Mouse (Mus musculus) cerebellum, postnatal 4 days (tissue): ENCODE data around the gene Ctdspl.

Source experiments
- DNase-seq, 2 experiments: peaks; one replicate each; pipeline ENCODE4 v3.0.0; 2022; ENCODE audit warnings: low spot score in 2 of 2, mixed read lengths in 1 of 2

Ctdspl gene

GRCm38 (mm10) chr9:118949654-118950053 lies 23.4 kb downstream of the Ctdspl start:
- DNase-seq, result no peak

GRCm38 (mm10) chr9:118950061-118950460 lies 23.8 kb downstream of the Ctdspl start:
- DNase-seq, result no peak

- no peak for DNase-seq
Measured at GRCm38 (mm10) chr9:118950751-118951150, 24.5 kb downstream of the Ctdspl start.

DNA sequence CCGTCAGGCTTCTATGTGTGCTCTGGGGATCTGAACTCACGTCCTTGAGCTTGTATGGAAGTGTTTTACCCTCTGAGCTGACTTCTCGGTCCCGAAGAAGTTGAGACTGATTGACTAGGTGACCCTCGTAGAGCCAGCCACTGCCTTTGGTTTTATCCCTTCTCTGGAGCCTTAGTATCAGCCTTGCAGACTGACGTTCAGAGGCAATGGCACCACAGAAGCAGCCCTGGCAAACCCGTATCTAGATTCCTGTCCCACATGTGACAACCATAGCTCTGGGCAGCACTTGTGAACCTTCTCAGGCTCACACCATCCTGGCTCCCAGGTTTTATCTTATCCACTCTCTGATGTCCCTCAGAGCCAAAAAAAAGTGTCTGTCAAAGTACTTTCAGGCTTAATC lies 25.1 kb downstream of the Ctdspl start:
- no peak for DNase-seq

GRCm38 (mm10) chr9:118952180-118952579 lies 25.9 kb downstream of the Ctdspl start:
- DNase-seq, result no peak

DNA sequence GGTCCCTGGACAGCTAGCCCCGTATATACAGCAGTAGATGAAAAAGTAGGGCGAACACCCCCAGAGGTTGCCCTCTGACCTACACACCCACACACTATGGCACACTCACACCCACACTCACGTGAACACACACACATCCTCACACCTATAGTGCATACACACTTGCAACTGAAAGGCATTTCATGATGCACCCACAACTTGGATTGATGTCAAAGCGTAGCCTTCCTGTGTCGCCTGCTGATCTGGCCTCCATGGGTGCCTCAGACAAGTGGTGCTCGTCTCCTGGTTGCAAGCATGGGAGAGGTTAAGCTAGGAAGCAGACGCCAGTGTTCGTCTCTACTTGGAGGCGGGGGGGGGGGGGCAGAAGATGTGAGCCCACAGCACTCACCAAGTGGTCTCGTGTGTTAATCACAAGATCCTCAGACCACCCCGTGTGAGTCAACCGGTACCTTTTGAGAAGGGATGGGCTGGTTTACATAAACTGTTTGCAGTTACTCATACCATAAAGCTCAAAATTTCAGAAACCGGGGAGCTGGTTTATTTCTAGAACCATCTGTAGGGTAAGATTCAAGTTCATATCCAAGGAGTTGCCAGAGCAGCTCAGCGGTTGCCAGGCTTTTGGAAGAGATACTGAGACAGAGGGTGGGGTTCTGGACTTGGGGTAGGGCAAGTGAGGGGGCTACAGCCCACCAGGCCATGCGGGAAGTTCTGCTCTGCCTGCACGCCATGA lies 27.4 kb downstream of the Ctdspl start:
- no peak for DNase-seq

GRCm38 (mm10) chr9:118958802-118959201 lies 32.5 kb downstream of the Ctdspl start:
- no peak for DNase-seq

GRCm38 (mm10) chr9:118960415-118961091 lies 34.3 kb downstream of the Ctdspl start:
- no peak for DNase-seq

DNA sequence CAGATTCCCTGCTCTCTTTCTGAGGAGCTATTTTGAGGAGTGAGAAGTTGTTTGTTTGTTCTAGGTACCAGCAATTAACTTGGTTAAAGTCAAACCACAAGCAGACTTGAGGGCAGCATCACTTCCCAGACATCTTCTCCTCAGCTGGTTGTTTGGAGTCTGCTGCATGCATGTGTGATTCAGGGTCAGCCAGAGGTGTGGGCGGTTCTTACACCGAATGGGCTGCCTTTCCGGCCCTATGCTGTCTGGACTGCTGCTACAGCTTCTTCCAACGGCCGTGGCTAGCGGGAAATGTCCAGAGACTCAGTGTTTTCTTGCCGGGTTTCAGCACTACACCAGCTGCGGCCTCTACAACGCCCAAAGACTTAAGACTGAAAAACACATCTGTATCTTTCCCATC lies 36.9 kb downstream of the Ctdspl start:
- no peak for DNase-seq

DNA sequence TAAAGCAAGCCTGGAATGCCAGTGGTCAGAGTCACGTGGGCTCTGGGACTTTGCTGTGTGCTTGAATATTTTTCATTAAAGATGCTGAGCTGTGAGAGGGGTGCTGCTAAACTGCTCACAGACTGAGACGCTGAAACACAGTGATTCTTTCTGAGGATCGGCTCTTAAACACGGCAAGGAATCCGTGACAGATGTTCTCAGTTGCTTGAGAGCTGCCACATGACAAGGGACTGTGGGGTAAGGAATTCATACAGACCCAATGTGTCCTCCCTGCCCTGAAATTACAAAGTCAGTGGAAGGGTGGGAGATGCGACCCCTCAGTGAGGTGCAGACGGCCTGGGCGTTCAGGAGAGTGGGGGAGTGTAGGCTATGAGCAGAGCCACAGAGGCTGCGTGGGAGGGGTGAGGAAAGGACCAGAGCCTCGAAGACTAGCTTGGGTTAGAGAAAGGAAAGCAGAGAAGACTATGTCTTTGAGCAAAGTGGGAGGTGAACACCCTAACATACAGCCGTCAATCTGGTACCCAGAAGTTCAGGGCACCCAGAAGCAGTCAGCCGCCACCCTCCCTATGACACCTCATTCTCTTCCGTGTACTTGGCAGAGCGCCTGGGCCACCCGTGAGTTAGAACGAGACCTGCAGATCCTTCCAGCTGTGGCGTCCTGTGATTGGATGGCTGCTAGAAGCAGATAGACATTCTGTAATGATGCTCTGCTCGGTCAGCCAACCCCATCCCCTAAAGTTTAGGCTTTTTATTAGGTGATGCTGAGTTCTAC lies 38.2 kb downstream of the Ctdspl start:
- no peak for DNase-seq

GRCm38 (mm10) chr9:118969810-118970209 lies 43.6 kb downstream of the Ctdspl start:
- no peak for DNase-seq

DNA sequence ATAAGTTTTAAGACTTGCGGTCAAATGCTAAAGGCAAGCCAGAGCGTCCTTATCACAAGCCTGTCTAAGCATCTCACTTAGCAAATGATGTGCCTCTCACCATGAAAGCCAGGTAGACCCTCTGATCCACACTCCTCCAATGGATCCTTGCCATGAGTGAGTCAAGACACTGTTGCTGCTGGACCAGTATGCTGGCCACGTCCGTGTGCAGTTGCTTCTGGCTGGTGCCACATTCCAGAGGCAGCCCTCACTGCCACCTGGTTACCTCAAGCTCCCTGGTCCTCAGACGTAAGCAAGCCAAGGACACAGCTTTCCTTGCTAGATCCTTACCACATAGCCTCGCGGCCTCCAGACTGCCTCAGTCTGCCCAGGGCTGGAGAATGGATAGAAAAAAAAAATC lies 46.8 kb downstream of the Ctdspl start:
- DNase-seq, result no peak

GRCm38 (mm10) chr9:118973566-118973965 lies 47.3 kb downstream of the Ctdspl start:
- no peak for DNase-seq

DNA sequence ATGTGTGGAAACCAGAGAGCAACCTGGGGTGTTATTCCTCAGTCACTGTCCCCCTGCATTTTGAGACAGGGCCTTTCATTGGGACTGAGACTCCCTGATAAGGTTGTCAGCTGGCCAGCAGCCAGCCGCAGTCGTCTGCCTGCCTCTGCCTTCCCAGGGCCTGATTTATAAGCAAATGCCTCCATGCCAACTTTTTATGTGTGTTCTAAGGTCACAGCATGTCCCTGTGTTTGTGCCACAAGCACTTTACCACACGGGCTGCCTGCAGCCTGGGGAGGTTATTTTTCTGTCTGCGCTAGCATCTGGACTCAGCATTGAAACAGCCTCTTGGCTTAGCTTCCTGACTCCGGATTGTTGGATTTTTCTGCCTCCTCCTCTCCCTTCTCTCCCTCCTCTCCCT lies 47.9 kb downstream of the Ctdspl start:
- DNase-seq, result no peak

DNA sequence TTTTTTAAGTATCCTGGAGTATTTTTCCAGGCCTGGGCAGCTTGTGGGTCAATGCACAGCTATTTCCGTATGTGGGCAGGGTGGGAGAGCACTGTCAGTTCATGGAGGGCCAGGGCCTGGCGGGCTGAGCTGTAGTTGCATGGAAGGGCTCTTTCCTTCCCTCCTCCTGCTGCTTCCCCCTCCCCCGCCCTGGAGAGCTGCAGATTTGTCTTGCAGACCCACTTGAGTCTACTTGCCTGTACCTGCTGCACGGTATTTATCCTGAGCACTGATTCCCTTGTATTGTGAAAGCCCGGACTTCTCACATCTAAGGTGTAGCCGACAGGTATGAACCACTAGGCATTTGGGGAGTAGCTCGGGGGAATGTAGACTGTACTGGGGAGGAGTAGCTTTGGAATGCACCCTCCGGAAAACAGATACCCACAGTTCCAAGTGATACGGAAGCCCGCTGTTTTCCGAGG lies 49.0 kb downstream of the Ctdspl start:
- DNase-seq, result no peak

DNA sequence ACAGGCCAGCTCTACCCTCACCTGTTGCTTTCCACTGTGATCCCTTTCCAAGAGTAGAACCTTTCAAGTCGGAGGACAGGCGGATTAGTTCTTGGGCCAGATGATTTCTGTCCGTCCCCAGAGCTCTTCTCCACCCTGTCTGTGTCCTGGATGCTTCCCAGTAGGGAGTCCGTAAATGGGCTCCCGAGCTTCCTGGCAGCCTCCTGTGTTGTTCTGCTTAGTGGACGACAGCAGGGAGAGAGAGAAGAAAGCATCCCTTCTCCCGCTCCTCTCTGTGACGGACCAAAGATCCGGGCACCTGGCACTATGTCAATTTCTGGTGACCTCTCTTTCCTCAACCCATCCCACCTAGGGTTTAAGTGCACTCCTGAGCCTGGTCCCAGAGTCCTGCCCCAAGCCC lies 49.5 kb downstream of the Ctdspl start:
- DNase-seq, result no peak

DNA sequence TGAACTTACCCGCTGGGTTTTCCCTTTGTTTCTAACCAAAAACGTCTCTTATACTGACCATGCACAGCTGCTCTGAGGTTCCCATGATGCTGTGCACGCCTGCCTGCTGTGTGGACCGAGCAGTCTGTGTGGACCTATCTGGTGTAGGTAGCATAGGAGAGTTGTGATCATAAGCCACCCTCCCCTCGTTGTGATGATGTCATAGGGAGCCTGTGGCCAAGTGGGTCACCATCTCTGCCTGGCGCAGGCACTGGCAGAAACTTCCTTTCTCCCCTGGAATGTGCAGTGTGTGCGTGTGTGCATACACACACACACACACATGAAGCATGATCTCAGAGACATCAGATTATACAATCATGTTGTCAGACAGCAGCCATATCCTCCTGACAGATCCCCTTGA lies 50.3 kb downstream of the Ctdspl start:
- no peak for DNase-seq

GRCm38 (mm10) chr9:118977425-118977824 lies 51.2 kb downstream of the Ctdspl start:
- no peak for DNase-seq

DNA sequence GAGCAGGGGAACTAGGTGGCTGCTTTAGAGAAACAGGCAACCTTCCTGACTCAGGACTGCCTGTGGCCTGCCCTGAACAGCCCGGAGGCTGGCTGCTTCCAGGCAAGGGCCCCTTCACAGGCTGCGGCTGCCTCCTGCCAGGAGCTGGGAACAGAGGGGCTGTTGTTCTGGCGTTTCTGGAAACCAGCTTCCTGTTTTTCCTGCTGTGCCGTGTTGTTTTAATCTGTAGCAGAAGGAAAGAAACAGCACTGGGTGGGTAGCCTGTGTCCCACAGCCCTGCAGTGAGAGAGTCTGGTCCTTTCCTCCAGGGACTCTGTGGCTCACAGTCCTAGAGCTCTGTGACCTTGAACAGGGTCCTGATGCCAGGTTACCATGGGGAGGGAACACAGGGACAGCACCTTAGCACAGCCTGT lies 54.2 kb downstream of the Ctdspl start:
- peak in 1 of 2 experiments; percentile 29 for DNase-seq

- no peak for DNase-seq
Measured at GRCm38 (mm10) chr9:118984650-118985432, 58.6 kb downstream of the Ctdspl start.

DNA sequence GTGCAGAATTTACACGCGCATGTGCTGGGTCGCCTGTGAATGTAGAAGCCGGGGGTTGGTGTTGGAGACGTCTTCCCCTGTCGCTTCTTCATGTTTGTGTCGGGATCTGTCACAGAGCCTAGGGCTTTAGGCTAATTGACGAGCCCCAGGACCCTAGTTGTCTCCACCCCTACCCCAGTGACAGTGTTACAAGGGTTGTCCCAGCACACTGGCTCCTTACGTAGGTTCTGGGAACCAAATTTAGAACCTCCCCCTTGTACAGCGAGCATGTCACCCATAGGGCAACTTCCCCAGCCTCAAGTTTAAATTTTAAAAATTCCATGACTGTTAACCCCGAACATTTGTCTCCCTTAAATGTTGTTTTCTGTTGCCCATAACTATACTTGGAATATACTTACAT lies 60.0 kb downstream of the Ctdspl start:
- DNase-seq, result no peak
